Mouse (Mus musculus) midbrain, embryonic 16.5 days (tissue): Measurements from ENCODE around the gene Aim2. TPM values are rescaled to one million over a fixed set of nuclear protein-coding genes. Genes with fewer than 3 reads are reported as not detected.

Experiments
- polyA plus RNA-seq: library from polyadenylated mRNA; unstranded; fragments of >200 nt; fragmentation: Nextera tagmentation; extraction: Ambion mirVana; gene quantifications from 2 replicates; pipeline ENCODE4 v1.2.1, GENCODE M21; 2015

Gene Aim2
- polyA plus RNA-seq, 1 experiment from 2014 or later = 1.5 TPM

Other genes starting within 250 kb of the Aim2 start
- not detected in 2 replicates for gene Olfr1408, start 213.5 kb upstream of the Aim2 start, polyA plus RNA-seq
- gene Olfr1406, start 160.2 kb upstream of the Aim2 start, polyA plus RNA-seq = not detected in 2 replicates
- not detected in 2 replicates for gene Olfr218, start 153.1 kb upstream of the Aim2 start, polyA plus RNA-seq
- gene Olfr1404, start 138.5 kb upstream of the Aim2 start, polyA plus RNA-seq = not detected in 2 replicates
- not detected in 2 replicates for gene Fcer1a, start 123.7 kb upstream of the Aim2 start, polyA plus RNA-seq
- gene Olfr418, start 84.9 kb upstream of the Aim2 start, polyA plus RNA-seq = not detected in 2 replicates
- gene Mptx2, start 73.1 kb upstream of the Aim2 start, polyA plus RNA-seq = not detected in 2 replicates
- 18.6 and 19.9 TPM in 2 replicates for gene Ackr1, start 17.1 kb upstream of the Aim2 start, polyA plus RNA-seq
- gene Cadm3, start 16.8 kb downstream of the Aim2 start, polyA plus RNA-seq = 64.7 and 69.7 TPM in 2 replicates
- not detected in 2 replicates for gene Ifi206, start 140.2 kb downstream of the Aim2 start, polyA plus RNA-seq
- not detected in 2 replicates for gene Ifi214, start 185.1 kb downstream of the Aim2 start, polyA plus RNA-seq
- not detected in 2 replicates for gene Ifi213, start 248.4 kb downstream of the Aim2 start, polyA plus RNA-seq